Mouse (Mus musculus): ENCODE results near the gene C87436.

Gene C87436

DNA sequence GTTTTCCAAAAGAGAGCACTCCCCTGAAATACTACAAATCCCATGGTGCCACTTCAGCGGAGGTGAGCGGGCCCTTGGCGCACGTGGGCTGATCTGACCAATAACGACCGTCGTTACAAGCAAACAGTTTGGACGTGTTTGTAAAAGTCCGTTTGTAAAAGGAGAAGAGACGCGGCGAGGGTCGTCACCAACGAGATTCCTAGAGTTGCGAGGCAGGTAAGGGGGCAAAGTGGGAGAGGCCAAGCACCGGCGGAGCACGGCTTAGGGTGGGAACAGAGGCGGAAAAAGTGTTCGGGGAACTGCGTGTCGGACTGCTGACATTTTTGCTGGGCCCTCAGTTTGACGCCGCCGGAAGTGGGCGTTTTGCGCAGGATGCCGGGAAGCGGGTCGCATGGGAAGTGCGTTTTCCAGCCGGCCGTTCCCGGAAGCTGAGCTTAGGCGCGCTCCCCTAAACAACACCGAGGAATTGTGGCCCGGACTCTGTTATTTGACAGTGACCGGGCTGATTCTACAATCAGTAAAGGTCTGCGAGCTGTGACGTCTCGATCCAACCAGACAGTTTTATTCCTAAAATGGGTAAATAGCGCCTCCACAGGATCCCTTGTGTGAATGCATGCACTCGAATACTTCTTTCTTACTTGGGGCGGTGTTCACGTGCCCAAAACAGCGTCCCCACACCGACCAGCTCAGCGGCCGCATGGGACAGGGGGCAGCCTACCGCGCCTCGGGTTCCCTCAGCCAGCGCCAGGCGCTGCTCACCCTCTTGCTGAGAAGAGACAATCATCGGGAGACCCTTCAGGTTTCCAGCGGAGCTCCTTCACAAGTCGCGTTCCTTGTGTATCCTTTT, at the start of gene C87436:
C87436 (plus strand) TSS at position 103 of the 847 bp plus-strand sequence.
- peak; percentile 90 for DNase-seq (ENCODE audit: low read depth)

- DNase-seq (ENCODE audit: low read depth): no peak
These were observed 49.7 kb upstream of the C87436 start for GRCm38 (mm10) chr6:86388461-86388860.

GRCm38 (mm10) chr6:86391326-86391725, 46.8 kb upstream of the C87436 start:
- no peak for DNase-seq (ENCODE audit: low read depth)

GRCm38 (mm10) chr6:86393187-86393586, 45.0 kb upstream of the C87436 start:
- no peak for DNase-seq (ENCODE audit: low read depth)

DNA sequence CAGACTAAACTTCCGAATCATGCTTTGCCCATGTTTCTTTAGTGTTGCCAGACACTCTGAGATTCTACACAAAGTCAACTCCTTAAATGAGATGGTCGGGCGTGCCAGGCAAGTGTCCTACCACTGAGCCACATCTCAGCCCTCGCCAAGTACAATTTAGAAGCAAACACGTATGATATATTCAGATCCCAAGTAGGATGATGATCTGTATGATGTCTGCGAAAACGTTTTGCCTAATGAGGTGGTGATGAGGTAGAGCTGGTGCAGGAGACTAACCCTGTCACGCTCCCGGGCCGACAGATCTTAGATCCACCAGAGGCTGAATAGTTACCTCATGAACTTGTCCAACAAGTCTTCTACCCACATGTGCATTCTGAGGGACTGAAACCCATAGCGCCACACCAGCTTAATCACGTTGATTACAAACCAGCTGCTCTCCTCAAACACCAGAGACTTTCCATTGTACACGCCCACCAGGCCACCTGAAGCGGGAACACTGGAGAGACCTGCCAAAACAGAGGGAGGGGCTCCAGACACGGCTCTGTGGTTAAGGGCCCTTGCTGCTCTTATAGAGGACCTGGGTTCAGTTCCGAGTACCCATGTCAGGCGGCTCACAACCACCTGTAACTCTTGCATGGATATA, 44.0 kb upstream of the C87436 start:
- DNase-seq (ENCODE audit: low read depth): no peak

DNA sequence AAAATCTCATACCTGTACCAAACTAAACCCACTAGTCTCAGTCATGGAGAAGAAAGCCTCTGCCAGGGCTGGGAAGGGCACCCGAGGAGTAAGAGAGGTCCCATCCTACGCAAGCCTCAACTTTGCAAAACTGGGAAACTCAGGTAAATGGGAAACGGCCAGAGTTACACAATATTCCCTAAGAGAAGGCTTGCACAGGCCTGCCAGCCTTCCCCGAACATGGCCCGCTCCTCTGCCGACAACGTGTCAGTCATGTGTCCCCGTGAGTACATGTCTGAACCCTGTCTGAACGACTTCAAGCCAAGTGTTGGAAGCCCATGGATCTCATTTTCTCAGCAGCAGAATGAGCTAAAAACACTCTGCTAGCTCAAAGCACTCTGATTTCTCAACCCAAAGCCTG, 43.2 kb upstream of the C87436 start:
- DNase-seq (ENCODE audit: low read depth): no peak

GRCm38 (mm10) chr6:86395969-86396368, 42.2 kb upstream of the C87436 start:
- no peak for DNase-seq (ENCODE audit: low read depth)

DNA sequence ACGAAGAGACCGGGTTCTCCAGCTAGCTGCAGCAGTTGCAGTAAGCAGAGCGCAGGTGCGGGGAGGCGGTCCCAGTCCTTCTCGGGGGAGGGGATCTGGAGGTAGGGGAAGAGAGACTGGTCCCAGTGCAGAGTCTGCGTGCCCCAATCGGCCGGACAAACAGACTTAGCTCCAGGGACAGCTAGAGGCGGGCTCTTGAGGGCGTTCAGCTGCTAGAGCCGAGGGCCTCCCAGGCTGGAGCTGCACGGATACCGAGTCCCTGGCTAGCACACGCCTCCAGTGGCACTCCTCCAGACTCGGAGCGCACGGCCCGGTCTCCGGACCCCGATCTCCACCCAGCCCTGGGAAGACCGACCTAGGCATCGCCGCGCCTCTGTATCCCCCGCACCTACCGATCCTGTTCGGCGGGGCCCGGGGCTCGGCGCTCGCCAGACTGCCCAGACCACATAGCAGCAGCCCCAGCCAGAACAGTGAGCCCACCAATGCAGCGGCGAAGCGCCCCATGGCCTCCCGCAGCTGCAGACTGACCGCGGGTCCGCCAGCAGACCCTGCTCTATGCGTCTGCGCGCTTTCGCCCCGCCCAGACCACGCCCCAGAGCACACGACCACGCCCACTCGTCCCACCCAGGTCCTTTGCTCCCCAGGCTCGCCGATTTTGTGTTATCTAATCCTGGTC, 41.5 kb upstream of the C87436 start, which contains the start of gene Pcyox1:
Pcyox1 (minus strand) TSS at position 574 of the 676 bp plus-strand sequence.
- peak; percentile 80 for DNase-seq (ENCODE audit: low read depth)

DNA sequence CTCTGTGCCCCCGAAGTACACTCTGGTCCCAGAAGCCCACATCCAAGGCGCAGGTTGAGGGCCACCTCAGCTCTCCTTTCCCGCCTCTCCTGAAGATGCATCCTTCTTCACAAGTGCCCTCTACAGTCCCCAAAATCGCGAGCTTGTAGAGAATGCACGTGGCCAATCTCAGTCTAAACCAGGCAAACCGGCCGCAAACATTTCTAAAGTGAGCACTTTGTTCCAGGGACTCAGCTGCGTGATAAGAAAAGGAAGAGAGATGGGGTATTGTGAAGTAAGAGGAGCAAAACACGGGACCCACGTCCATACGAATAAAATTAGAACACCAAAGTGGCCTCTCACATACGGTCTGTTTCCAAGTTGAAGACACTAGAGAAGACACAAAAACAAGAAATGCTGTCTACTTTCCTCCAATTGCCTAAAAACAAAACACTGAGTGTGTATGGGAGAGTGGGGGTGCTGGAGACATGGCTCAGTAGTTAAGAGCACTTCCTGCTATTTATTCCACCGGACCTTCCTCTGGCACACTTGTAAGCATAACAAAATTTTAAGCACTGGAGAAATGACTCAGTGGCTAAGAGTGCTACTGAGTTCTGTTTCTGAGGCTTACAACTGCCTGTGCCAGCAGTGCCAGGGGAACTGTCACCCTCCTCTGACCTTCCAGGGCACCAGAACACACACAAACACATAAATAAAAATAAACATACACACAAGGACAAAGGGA, 40.8 kb upstream of the C87436 start:
- DNase-seq (ENCODE audit: low read depth): no peak

GRCm38 (mm10) chr6:86398986-86399385, 39.2 kb upstream of the C87436 start:
- DNase-seq (ENCODE audit: low read depth): no peak

GRCm38 (mm10) chr6:86399995-86400394, 38.2 kb upstream of the C87436 start:
- no peak for DNase-seq (ENCODE audit: low read depth)

DNA sequence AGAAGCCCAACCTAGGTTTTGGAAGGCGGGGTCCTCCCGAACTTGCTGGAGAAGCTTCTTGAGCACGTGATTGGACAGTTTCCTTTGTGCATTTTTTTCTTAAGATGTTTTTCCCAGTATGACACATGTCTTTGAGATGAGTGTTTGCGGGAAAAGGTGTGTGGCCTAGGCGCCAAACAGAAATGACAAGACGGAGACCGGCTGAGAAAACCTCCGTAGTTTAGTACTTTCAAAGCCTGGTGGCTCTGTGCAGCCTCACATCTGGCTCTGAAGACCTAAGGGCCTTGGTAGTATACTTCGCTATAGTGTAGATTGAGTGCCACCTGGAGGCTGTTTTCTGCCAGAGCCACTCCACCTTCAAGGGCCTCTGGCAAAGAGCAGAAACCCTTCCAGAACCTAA, 37.2 kb upstream of the C87436 start:
- DNase-seq (ENCODE audit: low read depth): peak; percentile 69

- no peak for DNase-seq (ENCODE audit: low read depth)
These were observed 35.2 kb upstream of the C87436 start for GRCm38 (mm10) chr6:86402681-86403607.

GRCm38 (mm10) chr6:86403728-86404099, 34.5 kb upstream of the C87436 start:
- DNase-seq (ENCODE audit: low read depth): peak; percentile 80

- DNase-seq (ENCODE audit: low read depth): peak; percentile 92
These were observed 33.9 kb upstream of the C87436 start, which contains the start of gene Tia1 for GRCm38 (mm10) chr6:86404100-86404861. Tia1 (plus strand) TSS chr6:86404219.

DNA sequence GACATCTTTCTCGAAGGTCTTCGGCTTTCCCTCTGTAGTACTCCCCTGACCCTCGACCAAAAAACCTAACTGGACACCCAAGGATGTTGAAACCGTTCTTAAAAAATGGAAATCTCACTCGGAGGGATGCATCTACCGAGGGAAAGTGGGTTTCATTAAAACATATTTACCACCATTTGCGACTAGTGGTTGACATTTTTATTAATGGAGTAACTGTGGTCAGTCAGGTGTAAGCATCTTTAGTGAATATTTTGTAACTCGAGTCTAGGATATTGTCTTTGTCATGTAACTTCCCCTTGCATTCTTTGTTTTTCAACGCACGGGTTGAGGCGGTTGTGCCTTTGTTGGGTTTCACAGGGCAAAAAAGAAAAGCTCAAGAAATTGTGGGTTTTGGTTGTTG, 33.2 kb upstream of the C87436 start:
- no peak for DNase-seq (ENCODE audit: low read depth)

- DNase-seq (ENCODE audit: low read depth): no peak
These were observed 31.9 kb upstream of the C87436 start for GRCm38 (mm10) chr6:86406306-86406705.

GRCm38 (mm10) chr6:86418711-86419110, 19.5 kb upstream of the C87436 start:
- DNase-seq (ENCODE audit: low read depth): no peak

DNA sequence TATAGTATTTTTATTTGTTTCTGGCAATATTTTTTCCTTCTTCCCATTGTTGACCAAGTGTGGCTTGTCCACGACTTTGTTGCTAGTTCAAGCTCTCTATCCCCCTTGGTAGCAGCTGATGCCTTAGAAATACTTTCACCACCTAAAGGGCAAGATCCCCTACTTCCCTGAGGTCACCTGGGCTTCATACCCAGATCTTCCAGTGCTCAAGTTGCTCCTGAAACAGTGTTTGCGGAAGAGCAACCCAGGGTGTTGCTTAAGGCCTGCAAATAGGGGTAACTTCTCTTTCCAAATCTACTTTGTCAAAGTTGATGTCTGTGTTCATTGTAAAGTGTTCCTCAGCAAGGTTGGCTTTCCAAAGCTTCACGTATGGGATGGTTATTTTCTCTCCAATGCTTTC, 18.9 kb upstream of the C87436 start:
- no peak for DNase-seq (ENCODE audit: low read depth)

DNA sequence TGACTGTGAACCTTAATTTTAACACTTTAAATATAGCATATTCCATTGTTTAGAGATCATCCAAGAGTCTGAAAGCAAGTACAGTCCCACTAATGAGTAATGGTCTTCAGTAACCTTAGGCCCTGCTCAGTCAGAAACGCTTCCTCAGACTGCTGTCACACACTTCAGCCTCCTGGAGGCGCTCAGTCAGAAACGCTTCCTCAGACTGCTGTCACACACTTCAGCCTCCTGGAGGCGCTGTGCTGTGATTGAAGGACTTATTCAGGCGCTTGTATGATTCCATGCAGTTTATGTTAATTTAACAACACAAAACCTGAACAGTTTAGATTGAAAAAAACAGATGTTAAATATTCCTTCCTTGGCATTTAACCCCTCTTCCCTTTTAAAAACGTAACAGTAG, 17.7 kb upstream of the C87436 start:
- DNase-seq (ENCODE audit: low read depth): no peak
